Mouse (Mus musculus) gastrocnemius, adult 18-20 months (tissue): ENCODE results near the gene Tead3. TPM values are rescaled to one million over a fixed set of nuclear protein-coding genes. Genes with fewer than 3 reads are reported as not detected.

Source experiments
- total RNA-seq, 2 experiments: library from RNA; stranded (reverse); gene quantifications; 2 replicates each; pipeline ENCODE4 v1.2.3; 2021

Gene Tead3
- total RNA-seq, 2 experiments from 2014 or later, result 5.3 to 6.9 TPM

Other genes with a start within 250 kb of the Tead3 start
- under 1 TPM; 0.16 to 0.26 TPM for gene Scube3, start 208.7 kb downstream of the Tead3 start, total RNA-seq
- gene Zfp523, start 173.7 kb downstream of the Tead3 start, total RNA-seq, result 10 to 100 TPM; 15.8 to 16.7 TPM
- 1 to 10 TPM; 1.1 to 1.9 TPM for gene Def6, start 143.0 kb downstream of the Tead3 start, total RNA-seq
- gene Ppard, start 118.1 kb downstream of the Tead3 start, total RNA-seq, result 10 to 100 TPM; 26.3 to 27.2 TPM
- gene Fance, start 37.3 kb downstream of the Tead3 start, total RNA-seq, result 10 to 100 TPM; 10.3 to 11.2 TPM
- gene Rpl10a, start 22.3 kb downstream of the Tead3 start, total RNA-seq, result 100 to 1,000 TPM; 418 to 419 TPM
- gene Tulp1, start 14.4 kb upstream of the Tead3 start, total RNA-seq, result not detected
- gene Fkbp5, start 166.7 kb upstream of the Tead3 start, total RNA-seq, result 10 to 100 TPM; 54.0 to 92.7 TPM
- not detected for gene Armc12, start 180.0 kb upstream of the Tead3 start, total RNA-seq
- gene Clpsl2, start 198.6 kb upstream of the Tead3 start, total RNA-seq, result not detected
- not detected for gene Clps, start 209.9 kb upstream of the Tead3 start, total RNA-seq
- not detected for gene Lhfpl5, start 224.8 kb upstream of the Tead3 start, total RNA-seq